Mouse (Mus musculus) frontal cortex, postnatal 14 days (tissue): ENCODE results near the gene Eps8l3.
A peak's percentile ranks its signal among the peaks of the same experiment; 100 is the strongest.

ENCODE experiments used
- DNase-seq, 2 experiments: peaks; one replicate each; pipeline ENCODE4 v3.0.0; 2022; ENCODE audit warnings: low spot score in 2 of 2

Eps8l3 gene

DNA sequence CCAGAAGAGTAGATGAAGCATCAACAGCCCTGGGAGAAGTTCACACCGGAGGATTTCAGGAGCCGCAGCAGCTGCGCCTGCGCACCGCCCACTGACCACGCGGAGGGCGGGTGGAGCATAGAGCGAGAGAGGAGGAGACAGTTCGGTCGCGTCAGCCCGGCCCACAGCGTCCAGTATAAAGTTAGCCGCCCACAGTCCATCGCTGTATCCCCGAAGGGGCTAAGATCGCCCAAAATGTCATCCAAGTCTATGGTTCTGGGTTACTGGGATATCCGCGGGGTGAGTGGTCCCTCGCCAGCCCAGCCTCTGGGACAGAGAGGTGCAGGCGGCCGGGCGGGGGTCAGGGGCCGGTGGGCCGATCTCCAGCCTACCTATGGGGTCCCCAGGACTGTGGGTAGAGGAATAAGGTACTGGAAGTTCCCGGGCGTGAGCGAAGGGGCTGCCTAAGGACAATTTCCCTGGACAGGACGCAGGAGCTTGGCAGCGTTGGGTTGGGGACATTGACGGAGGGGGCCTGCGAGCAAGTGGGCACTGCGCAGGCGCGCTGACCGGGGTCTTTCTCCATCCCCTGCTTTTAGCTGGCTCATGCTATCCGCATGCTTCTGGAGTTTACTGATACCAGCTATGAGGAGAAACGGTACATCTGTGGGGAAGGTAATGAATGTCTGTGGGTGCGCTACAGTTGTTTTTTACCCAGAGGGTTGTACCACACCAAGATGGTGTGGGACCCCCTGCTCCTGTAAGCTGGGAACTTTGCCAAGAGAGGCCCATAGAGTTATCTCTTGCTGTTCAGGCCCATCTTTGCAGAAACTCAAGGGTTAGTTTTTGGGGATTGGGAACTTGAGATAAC is 18.9 kb downstream of the Eps8l3 start, which contains the start of gene Gstm5:
Gene Gstm5 (plus strand): TSS at position 102 of the 850 bp plus-strand sequence.
- DNase-seq, result peak; percentile 80

DNA sequence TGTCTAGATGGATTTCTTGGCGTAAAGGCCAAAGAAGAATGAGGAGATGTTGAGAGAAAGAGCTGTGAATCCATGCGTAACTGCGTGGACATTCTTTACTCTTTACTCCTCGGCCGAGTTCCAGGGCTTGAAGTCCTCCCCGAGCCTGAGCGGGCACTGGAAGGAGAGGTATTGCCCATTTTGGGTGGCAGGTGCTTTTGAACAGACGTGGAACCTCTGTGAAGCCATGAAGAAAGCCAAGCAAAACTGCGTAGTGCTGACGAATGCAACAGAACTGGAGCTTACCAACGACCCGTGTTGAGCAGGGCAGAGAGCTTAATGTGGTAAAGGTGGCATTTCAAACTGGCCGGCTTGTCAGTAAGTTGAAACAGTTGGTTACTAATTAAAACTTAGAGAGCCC is 21.7 kb downstream of the Eps8l3 start:
- DNase-seq, result no peak

DNA sequence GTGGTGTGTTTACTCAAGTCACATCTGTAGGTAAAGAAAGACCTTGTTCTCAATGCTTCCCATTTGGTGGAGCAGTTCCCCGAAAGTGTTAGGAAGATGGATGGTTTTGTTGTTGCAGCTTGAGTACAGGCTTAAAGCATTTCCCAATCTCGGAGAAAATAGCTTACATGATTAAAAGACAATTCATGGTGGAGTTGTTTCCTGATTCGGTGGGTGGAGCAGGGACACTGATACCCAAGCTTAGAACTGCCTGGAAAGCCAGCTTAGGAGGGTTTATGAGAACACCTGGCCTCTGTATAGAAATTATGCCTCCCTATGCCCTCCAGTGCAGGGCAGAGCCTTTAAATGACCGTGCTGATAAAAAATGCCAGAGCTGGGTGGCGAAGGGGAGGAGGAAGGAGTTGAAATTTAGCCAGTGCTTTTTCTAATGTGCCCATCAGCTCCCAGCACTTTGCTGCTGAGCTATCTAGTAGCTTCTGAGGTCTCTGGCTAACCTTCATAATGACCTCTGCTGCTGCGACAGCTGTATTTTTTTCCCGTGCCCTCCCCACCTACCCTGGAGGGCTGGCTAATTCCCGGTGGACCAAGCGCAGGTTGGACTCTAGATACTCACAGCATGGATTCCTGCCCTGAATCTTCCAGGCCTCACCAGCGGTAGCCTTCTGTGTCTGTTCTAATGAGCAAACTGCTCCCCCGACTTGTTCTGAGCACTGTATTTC is 24.1 kb downstream of the Eps8l3 start:
- DNase-seq, result no peak

- DNase-seq, result no peak
Observed at GRCm38 (mm10) chr3:107905942-107906341, 28.9 kb downstream of the Eps8l3 start.

DNA sequence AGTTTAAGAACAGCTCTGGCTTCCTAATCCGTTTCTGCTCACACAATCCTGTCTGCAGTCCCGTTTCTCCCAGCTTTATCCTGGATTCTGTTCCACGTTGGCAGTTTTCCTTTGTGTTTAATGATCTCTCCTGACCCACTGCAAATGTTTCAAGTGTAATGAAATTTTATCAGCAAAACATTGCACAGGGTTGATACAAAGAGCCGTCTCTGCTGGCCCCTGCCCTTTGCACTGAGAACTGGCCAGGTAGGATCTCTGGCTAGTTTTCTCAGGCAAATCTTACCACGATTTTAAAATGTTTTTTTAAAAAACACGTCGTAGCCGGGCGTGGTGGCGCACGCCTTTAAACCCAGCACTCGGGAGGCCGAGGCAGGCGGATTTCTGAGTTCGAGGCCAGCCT is 39.6 kb downstream of the Eps8l3 start:
- no peak for DNase-seq

DNA sequence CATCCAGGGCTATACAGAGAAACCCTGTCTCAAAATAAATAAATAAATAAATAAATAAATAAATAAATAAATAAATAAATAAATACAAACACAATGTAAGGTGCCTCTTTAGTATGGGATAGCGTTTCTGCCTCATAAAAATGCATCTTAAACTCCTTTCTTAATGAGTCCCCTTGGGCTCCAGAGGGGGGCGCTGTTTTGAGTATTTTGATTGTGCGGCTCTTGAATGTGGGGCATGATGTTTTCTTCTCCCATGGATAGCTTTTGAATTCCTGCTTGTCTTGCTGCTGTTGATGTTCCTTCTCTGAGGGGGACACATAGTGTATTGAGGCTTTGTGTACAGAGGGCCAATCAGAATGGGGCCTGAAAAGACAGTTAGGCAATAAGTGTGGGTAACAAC is 40.1 kb downstream of the Eps8l3 start:
- DNase-seq, result no peak

GRCm38 (mm10) chr3:107917783-107918408 is 40.9 kb downstream of the Eps8l3 start:
- DNase-seq, result peak in 1 of 2 experiments; percentile 57

- no peak for DNase-seq
Observed at GRCm38 (mm10) chr3:107920348-107920747, 43.3 kb downstream of the Eps8l3 start.

GRCm38 (mm10) chr3:107925335-107925734 is 48.3 kb downstream of the Eps8l3 start:
- DNase-seq, result no peak

DNA sequence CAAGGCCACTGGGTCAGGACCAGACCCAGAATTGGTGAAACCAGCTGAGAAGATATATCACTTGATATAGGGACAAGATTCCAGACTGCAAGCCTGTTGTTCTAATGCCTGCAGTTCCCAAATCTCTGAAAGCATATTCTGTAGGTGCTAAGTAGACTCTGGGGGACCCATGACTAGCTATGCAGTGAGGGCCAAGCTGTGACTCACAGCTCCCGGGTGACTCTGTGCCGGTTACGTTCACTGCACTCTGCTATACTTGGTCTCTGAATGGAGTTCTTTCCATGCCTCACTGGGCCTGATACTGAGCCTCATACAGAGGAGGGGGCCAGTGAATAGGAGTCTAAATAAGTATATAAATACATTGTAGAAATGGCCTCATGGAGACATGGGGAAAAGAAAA is 50.8 kb downstream of the Eps8l3 start:
- no peak for DNase-seq

- DNase-seq, result no peak
Observed at GRCm38 (mm10) chr3:107928691-107929090, 51.7 kb downstream of the Eps8l3 start.

- no peak for DNase-seq
Observed at GRCm38 (mm10) chr3:107929243-107929642, 52.2 kb downstream of the Eps8l3 start.

DNA sequence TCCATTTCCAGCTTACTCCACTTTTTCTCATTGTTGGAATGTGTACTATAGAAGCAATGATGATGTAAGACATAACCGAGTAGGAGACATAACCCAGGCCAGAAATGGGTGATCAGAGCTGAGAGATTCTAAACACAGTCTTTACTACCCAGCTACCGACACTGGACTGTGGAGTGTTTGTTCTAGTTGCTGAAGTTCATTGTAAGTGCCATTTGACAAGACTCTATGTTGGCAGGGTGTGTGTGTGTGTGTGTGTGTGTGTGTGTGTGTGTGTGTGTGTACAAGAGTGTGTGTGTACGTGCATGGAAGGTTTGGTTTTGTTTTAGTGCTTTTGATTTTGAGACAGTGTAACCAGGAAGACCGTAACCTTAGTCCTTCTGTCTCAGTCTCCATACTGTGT is 52.7 kb downstream of the Eps8l3 start:
- no peak for DNase-seq

DNA sequence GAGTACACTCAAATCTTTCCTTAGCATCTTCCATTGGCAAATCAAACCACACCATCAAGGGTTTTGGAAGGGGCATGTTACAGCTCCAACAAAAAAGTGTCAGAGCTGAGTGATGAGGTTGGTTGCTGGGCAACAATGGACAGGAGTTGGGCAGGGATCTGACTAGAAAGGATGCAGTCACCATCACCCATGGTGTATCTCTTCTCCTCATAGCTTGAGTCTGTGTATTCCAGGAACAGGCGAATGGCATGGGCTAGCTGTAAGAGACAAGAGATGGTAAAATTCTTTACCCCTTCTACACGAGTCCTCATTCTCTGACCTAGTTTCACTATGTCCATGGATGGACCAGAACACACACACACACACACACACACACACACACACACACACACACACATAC is 54.1 kb downstream of the Eps8l3 start:
- no peak for DNase-seq

DNA sequence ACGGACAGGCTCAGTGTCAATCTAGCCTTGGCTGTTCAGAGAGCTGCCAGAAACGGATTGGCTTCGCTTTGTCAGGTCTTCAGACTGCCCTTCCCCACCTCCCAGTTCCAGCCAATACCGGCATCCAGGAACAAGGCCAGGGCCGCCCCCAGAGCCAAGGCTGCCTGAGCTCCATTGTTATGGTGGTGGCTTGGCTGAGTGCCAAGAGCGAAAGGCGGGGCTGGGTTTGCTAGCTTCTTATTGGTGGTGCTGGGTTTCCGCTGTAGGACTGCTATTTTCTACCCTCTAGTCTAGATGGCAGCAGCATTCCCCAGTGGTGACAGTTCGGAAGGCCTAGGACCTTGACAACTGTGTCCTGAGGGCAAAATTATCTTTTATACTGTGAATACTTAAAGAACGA is 54.6 kb downstream of the Eps8l3 start, which contains the start of gene Gstm7:
Gene Gstm7 (minus strand): TSS at position 148 of the 400 bp plus-strand sequence.
- peak; percentile 95 to 97 for DNase-seq

GRCm38 (mm10) chr3:107932128-107932527 is 55.1 kb downstream of the Eps8l3 start:
- DNase-seq, result no peak

GRCm38 (mm10) chr3:107935268-107935667 is 58.2 kb downstream of the Eps8l3 start:
- no peak for DNase-seq

- no peak for DNase-seq
Observed at GRCm38 (mm10) chr3:107935888-107936287, 58.9 kb downstream of the Eps8l3 start.

DNA sequence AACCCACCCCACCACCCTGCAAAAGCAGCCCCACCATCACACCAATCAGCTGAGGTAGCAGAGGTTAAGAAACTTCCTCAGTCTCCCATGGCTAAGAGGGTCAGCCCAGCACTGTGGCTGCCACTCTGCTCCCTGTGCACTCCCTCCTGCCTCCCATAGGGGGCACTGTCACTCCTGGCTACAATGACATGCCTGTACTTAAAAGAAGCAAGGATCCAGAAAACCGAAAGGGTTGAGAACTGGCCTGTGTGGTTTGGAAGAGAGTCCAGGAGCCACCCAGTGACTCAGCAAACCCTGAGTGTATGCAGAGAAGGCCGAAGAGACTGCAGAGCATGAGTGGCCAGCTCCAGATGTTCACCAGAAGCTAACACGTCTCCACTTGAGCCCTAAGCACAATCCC is 62.4 kb downstream of the Eps8l3 start:
- DNase-seq, result peak; percentile 36 to 43

GRCm38 (mm10) chr3:107939830-107940229 is 62.8 kb downstream of the Eps8l3 start:
- DNase-seq, result peak in 1 of 2 experiments; percentile 37

- DNase-seq, result no peak
Observed at GRCm38 (mm10) chr3:107940524-107940923, 63.5 kb downstream of the Eps8l3 start.

DNA sequence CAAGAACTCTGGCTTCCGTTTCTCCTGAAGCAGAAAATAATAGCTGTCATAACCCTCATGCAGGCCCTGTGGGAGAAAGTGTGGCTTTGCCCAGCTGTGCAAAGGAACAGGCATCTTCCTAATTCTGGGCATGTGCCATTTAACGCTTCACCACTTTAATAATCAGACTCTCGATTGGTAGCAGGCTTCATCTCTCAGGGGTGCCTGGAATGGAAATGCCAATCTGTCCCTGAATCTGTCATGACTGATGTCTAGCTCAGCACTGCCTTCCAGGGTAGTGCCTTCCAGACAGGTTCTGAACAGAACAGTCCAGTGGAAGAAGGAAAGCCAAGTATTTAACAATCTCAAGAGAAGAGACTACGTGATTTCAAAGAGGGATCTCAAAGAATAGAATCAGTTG is 64.2 kb downstream of the Eps8l3 start:
- DNase-seq, result no peak
